Mouse (Mus musculus): ENCODE results near the gene Gadd45a.

DNA sequence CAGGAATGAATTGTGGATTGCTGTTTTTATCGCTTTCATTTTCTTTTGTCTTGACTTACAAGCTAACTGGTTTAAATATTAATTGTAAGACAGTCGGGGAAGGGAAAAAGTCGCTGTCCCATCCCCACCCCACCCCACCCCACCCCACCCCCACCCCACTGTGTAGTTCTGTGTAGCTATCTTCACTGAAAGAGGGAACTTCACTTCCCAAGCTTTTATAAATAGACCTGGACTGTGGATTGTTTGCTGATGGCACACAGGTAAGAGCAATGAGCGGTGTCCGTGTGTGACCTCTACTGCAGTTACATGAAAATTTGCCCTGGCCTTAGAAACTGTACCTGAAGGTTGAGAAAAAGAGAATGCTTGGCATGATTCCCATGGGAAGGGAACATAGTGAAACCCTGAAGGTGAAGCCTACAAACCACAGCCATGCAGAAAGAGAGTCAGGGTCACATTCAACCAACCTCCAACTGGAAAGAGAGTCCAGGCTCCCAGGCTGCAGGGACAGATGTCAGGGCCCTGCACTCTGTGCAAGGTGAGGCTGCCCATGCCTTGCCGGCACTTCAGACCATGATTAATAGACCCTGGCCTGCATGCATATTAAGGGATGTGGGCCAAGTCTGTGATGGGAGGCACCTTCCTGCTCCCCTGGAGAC lies 23.8 kb downstream of the Gadd45a start:
- TF ChIP-seq CTCF (conservative IDR thresholded peaks at IDR 0.05; ENCODE audit: insufficient read depth, insufficient read length, low read depth, low read length), result no peak
- no peak for TF ChIP-seq POLR2A (IDR thresholded peaks at IDR 0.05; ENCODE audit: low read depth, low read length)

All from kidney, adult 2 months (tissue).